Mouse (Mus musculus) CD8-positive naive resting alpha-beta T cell, adult 2 months (primary cell): ENCODE measurements around the gene Fam161a.
"Not testable (repeated sequence)": the region's sequence is repeated elsewhere in the genome, so short reads cannot be mapped to it uniquely, and the experiment has no call there.

Experiments
- DNase-seq, 2 experiments: peaks; one replicate each; pipeline ENCODE4 v3.0.0; 2022; ENCODE audit warnings: low read depth in 2 of 2, low spot score in 2 of 2

The Fam161a gene

GRCm38 (mm10) chr11:23049642-23050041 is 42.3 kb downstream of the Fam161a start:
- DNase-seq: no peak

GRCm38 (mm10) chr11:23052353-23052752 is 45.0 kb downstream of the Fam161a start:
- DNase-seq: no peak

GRCm38 (mm10) chr11:23063153-23063552 is 55.8 kb downstream of the Fam161a start:
- no peak for DNase-seq

GRCm38 (mm10) chr11:23063857-23064256 is 56.5 kb downstream of the Fam161a start:
- no peak for DNase-seq

- DNase-seq: not testable (repeated sequence)
Observed at GRCm38 (mm10) chr11:23064276-23064675, 56.9 kb downstream of the Fam161a start.

GRCm38 (mm10) chr11:23065167-23065668 is 57.9 kb downstream of the Fam161a start:
- no peak for DNase-seq

GRCm38 (mm10) chr11:23067395-23068136 is 60.2 kb downstream of the Fam161a start:
- DNase-seq: peak; percentile 57 to 65

- DNase-seq: no peak
Observed at GRCm38 (mm10) chr11:23068201-23068600, 60.9 kb downstream of the Fam161a start.

- not testable (repeated sequence) for DNase-seq
Observed at GRCm38 (mm10) chr11:23068986-23069385, 61.7 kb downstream of the Fam161a start.

- no peak for DNase-seq
Observed at GRCm38 (mm10) chr11:23074841-23075240, 67.5 kb downstream of the Fam161a start.

GRCm38 (mm10) chr11:23078541-23078940 is 71.2 kb downstream of the Fam161a start:
- DNase-seq: no peak
